In the genomic region with DNA sequence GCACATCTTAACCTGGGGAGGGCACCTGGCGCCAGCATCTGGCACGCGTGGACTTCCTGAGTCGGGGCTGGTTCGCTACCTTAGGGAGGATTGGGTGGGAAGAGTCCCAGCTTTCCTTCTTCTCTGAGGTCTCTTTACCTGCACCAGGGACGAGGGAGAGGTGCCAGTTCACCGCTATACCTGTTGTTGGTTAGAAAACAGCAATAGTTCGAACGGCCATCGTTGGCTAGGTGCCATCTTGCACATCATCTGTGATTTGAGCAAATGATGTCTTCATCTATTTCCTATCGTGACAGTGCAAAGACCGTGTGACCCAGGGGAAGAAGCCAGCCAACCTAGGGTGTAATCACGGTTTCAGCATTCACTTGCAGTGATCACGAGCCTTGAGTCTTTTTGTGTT, we compare ENCODE assay signal across 9 mouse cellular contexts. TPM values are rescaled to one million over a fixed set of nuclear protein-coding genes. Genes with fewer than 3 reads are reported as not detected.
DNase-seq lines count a peak whose midpoint lies in the region; ATAC-seq lines count a peak whose summit lies in the region.
"Had no signal": no experiment of that assay in that cellular context is flagged by ENCODE, and none has a peak within 500 bp of the region (broad histone marks: within the 10 kb centered on the region; RNA-seq: fewer than 3 reads in every experiment).

No protein-coding gene starts in this region.

- intact Hi-C loops in heart, postnatal 14 days (cut with DNase I): no loop called here
- intact Hi-C loops in gastrocnemius, postnatal 36 days (cut with DNase I): no loop called here

- peaks cover 28% of the 10 kb centered on the region for H3K27me3 ChIP-seq in heart, embryonic 11.5 days (ENCODE audit: control insufficient read depth, insufficient read depth, low read length)
- H3K27me3 ChIP-seq in embryonic facial prominence, embryonic 10.5 days (replicated peaks; ENCODE audit: low read depth, poor library complexity, severe bottlenecking): peaks cover 33% of the 10 kb centered on the region
- H3K27me3 ChIP-seq in hindbrain, embryonic 16.5 days (replicated peaks; ENCODE audit: control insufficient read depth, insufficient read depth, low read length): peaks cover 2% of the 10 kb centered on the region; the same call in 1 of the 2 replicates
- H3K27me3 ChIP-seq in midbrain, embryonic 13.5 days: peaks cover 33% of the 10 kb centered on the region

- no peaks in the 10 kb centered on the region for H3K36me3 ChIP-seq in heart, embryonic 11.5 days (ENCODE audit: control insufficient read depth, insufficient read depth, low read length)
- H3K36me3 ChIP-seq in embryonic facial prominence, embryonic 10.5 days (replicated peaks): 0 out of 2 replicates have a peak, but pooled peaks cover 4% of the 10 kb centered on the region
- no peaks in the 10 kb centered on the region for H3K36me3 ChIP-seq in hindbrain, embryonic 16.5 days (ENCODE audit: control insufficient read depth, insufficient read depth, low read length)
- H3K36me3 ChIP-seq in midbrain, embryonic 13.5 days: peaks cover 2% of the 10 kb centered on the region; the same call in 1 of the 2 replicates

- H3K4me3 ChIP-seq in heart, embryonic 11.5 days (ENCODE audit: low read depth, low read length): peak overlapping the region; percentile 50
- H3K4me3 ChIP-seq in embryonic facial prominence, embryonic 10.5 days: peak overlapping the region; percentile 62
- peak overlapping the region; percentile 44 for H3K4me3 ChIP-seq in hindbrain, embryonic 16.5 days (ENCODE audit: low read length)
- peak overlapping the region; percentile 44 for H3K4me3 ChIP-seq in midbrain, embryonic 13.5 days (replicated peaks)

- no peak for DNase-seq in heart, postnatal 14 days
- no peak for DNase-seq in embryonic facial prominence, embryonic 10.5 days (ENCODE audit: low spot score)
- DNase-seq in layer of hippocampus, postnatal 14 days (ENCODE audit: low spot score in 2 of 2): no peak
- DNase-seq in gastrocnemius, postnatal 36 days: no peak

- ATAC-seq in heart, embryonic 11.5 days (replicated peaks; ENCODE audit: insufficient number of reproducible peaks, low FRiP score, low TSS enrichment): no peak
- peak; percentile 4; the same call in 1 of the 2 replicates for ATAC-seq in hindbrain, embryonic 16.5 days
- ATAC-seq in midbrain, embryonic 13.5 days: peak; percentile 3; the same call in 1 of the 2 replicates
- ATAC-seq in erythroid progenitor cell, adult 5-6 weeks (replicated peaks; ENCODE audit: low FRiP score, poor library complexity, severe bottlenecking): no peak

- WGBS in heart, embryonic 11.5 days (ENCODE audit: insufficient replicate concordance): 60% methylated on average over 14 of the region's 14 CpGs
- WGBS in embryonic facial prominence, embryonic 10.5 days: 62% methylated on average over 14 of the region's 14 CpGs
- 49% methylated on average over 14 of the region's 14 CpGs for WGBS in hindbrain, embryonic 16.5 days
- 59% methylated on average over 14 of the region's 14 CpGs for WGBS in midbrain, embryonic 13.5 days

- no peak overlapping the region for H3K27ac ChIP-seq in heart, embryonic 11.5 days (ENCODE audit: low read depth, low read length)
- peak overlapping the region; percentile 58 for H3K27ac ChIP-seq in embryonic facial prominence, embryonic 10.5 days (replicated peaks)
- no peak overlapping the region; the same call in 1 of the 2 replicates for H3K27ac ChIP-seq in hindbrain, embryonic 16.5 days (ENCODE audit: low read depth, low read length)
- no peak overlapping the region; the same call in 1 of the 2 replicates for H3K27ac ChIP-seq in midbrain, embryonic 13.5 days

- H3K9me3 ChIP-seq in heart, embryonic 11.5 days (replicated peaks; ENCODE audit: control insufficient read depth, low read length): no peaks in the 10 kb centered on the region
- no peaks in the 10 kb centered on the region for H3K9me3 ChIP-seq in embryonic facial prominence, embryonic 10.5 days
- H3K9me3 ChIP-seq in hindbrain, embryonic 16.5 days (ENCODE audit: control insufficient read depth, low read length): no peaks in the 10 kb centered on the region
- H3K9me3 ChIP-seq in midbrain, embryonic 13.5 days: no peaks in the 10 kb centered on the region

- no peak overlapping the region for H3K9ac ChIP-seq in heart, embryonic 11.5 days (ENCODE audit: low read depth, low read length)
- peak overlapping the region; percentile 75 for H3K9ac ChIP-seq in hindbrain, embryonic 16.5 days (ENCODE audit: low read depth, low read length)
- peak overlapping the region; percentile 71 for H3K9ac ChIP-seq in midbrain, embryonic 13.5 days (replicated peaks)

- peaks cover 15% of the 10 kb centered on the region for H3K4me1 ChIP-seq in heart, embryonic 11.5 days (ENCODE audit: control insufficient read depth, insufficient read depth, low read length)
- H3K4me1 ChIP-seq in embryonic facial prominence, embryonic 10.5 days: peaks cover 40% of the 10 kb centered on the region
- H3K4me1 ChIP-seq in hindbrain, embryonic 16.5 days (ENCODE audit: control insufficient read depth, insufficient read depth, low read depth, low read length): peaks cover 13% of the 10 kb centered on the region
- peaks cover 30% of the 10 kb centered on the region for H3K4me1 ChIP-seq in midbrain, embryonic 13.5 days (replicated peaks)

- peak overlapping the region; percentile 93 for H3K4me2 ChIP-seq in heart, embryonic 11.5 days
- H3K4me2 ChIP-seq in hindbrain, embryonic 16.5 days (ENCODE audit: low read length): peak overlapping the region; percentile 70
- H3K4me2 ChIP-seq in midbrain, embryonic 13.5 days (replicated peaks): peak overlapping the region; percentile 68

RNA-seq across cellular contexts. Expression of gene Col9a2, which starts 1.1 kb away (rescaled TPM):
- 3.8 and 4.6 TPM in 2 replicates for polyA plus RNA-seq in heart, embryonic 11.5 days (2014; fragmentation: Nextera tagmentation; extraction: Ambion mirVana)
- total RNA-seq in heart, postnatal 14 days (2021): under 1 TPM; 0.39 to 0.81 TPM
- 5.1 and 6.0 TPM in 2 replicates for polyA plus RNA-seq in embryonic facial prominence, embryonic 10.5 days (2016; fragmentation: Nextera tagmentation; extraction: Ambion mirVana)
- 15.4 and 19.3 TPM in 2 replicates for polyA plus RNA-seq in hindbrain, embryonic 16.5 days (2015; fragmentation: Nextera tagmentation; extraction: Ambion mirVana)
- 6.1 and 8.3 TPM in 2 replicates for polyA plus RNA-seq in midbrain, embryonic 13.5 days (2015; fragmentation: Nextera tagmentation; extraction: Ambion mirVana)
- not detected in 2 replicates for total RNA-seq in erythroid progenitor cell, adult 5-6 weeks (2015; ENCODE audit: low replicate concordance)
- total RNA-seq in erythroid progenitor cell, adult 5-6 weeks (2017; ENCODE audit: low replicate concordance): not detected in 2 replicates
- total RNA-seq in layer of hippocampus, postnatal 14 days (2021): 1 to 10 TPM; 5.7 to 7.0 TPM
- under 1 TPM; 0.23 to 0.54 TPM for total RNA-seq in gastrocnemius, postnatal 36 days (2021)
- total RNA-seq: CH12.LX had no signal

RNA-seq across cellular contexts. Expression of gene Smap2, which starts 23.3 kb away (rescaled TPM):
- polyA plus RNA-seq in heart, embryonic 11.5 days (2014; fragmentation: Nextera tagmentation; extraction: Ambion mirVana): 12.8 and 14.5 TPM in 2 replicates
- 10 to 100 TPM; 33.0 to 33.1 TPM for total RNA-seq in heart, postnatal 14 days (2021)
- 14.0 and 14.3 TPM in 2 replicates for polyA plus RNA-seq in embryonic facial prominence, embryonic 10.5 days (2016; fragmentation: Nextera tagmentation; extraction: Ambion mirVana)
- polyA plus RNA-seq in hindbrain, embryonic 16.5 days (2015; fragmentation: Nextera tagmentation; extraction: Ambion mirVana): 40.9 and 42.3 TPM in 2 replicates
- polyA plus RNA-seq in midbrain, embryonic 13.5 days (2015; fragmentation: Nextera tagmentation; extraction: Ambion mirVana): 30.9 and 34.2 TPM in 2 replicates
- 44.0 and 57.3 TPM in 2 replicates for total RNA-seq in erythroid progenitor cell, adult 5-6 weeks (2015; ENCODE audit: low replicate concordance)
- total RNA-seq in erythroid progenitor cell, adult 5-6 weeks (2017; ENCODE audit: low replicate concordance): 28.8 and 31.5 TPM in 2 replicates
- total RNA-seq in layer of hippocampus, postnatal 14 days (2021): 100 to 1,000 TPM; 138 to 140 TPM
- 10 to 100 TPM; 13.7 to 14.4 TPM for total RNA-seq in gastrocnemius, postnatal 36 days (2021)

RNA-seq across cellular contexts. Expression of gene Zmpste24, which starts 57.7 kb away (rescaled TPM):
- 20.5 and 25.5 TPM in 2 replicates for polyA plus RNA-seq in heart, embryonic 11.5 days (2014; fragmentation: Nextera tagmentation; extraction: Ambion mirVana)
- 10 to 100 TPM; 19.9 to 22.1 TPM for total RNA-seq in heart, postnatal 14 days (2021)
- polyA plus RNA-seq in embryonic facial prominence, embryonic 10.5 days (2016; fragmentation: Nextera tagmentation; extraction: Ambion mirVana): 26.8 and 31.0 TPM in 2 replicates
- 26.6 and 28.3 TPM in 2 replicates for polyA plus RNA-seq in hindbrain, embryonic 16.5 days (2015; fragmentation: Nextera tagmentation; extraction: Ambion mirVana)
- 27.1 and 27.8 TPM in 2 replicates for polyA plus RNA-seq in midbrain, embryonic 13.5 days (2015; fragmentation: Nextera tagmentation; extraction: Ambion mirVana)
- total RNA-seq in erythroid progenitor cell, adult 5-6 weeks (2015; ENCODE audit: low replicate concordance): 31.9 and 32.4 TPM in 2 replicates
- 10.8 and 25.5 TPM in 2 replicates for total RNA-seq in erythroid progenitor cell, adult 5-6 weeks (2017; ENCODE audit: low replicate concordance)
- 10 to 100 TPM; 24.7 to 25.6 TPM for total RNA-seq in layer of hippocampus, postnatal 14 days (2021)
- 10 to 100 TPM; 15.7 to 16.1 TPM for total RNA-seq in gastrocnemius, postnatal 36 days (2021)

Comparison
In these comparisons a context has a peak if more than half of its experiments do, and no peak if none do; other contexts are left out.
1. ATAC-seq: peak in hindbrain, embryonic 16.5 days (single experiment) and midbrain, embryonic 13.5 days (single experiment); none in heart, embryonic 11.5 days (single experiment) and erythroid progenitor cell, adult 5-6 weeks (single experiment).
2. Peak in every context shown above with its lines, with median percentiles within 50 percentile points of each other: H3K4me2 ChIP-seq and H3K4me3 ChIP-seq.